Mouse (Mus musculus) midbrain, embryonic 11.5 days (tissue): Measurements from ENCODE around the gene Psmg3. TPM values are rescaled to one million over a fixed set of nuclear protein-coding genes. Genes with fewer than 3 reads are reported as not detected.

Source experiments
- ATAC-seq: fragments of 200-750 bp; cut with Nextera tagmentation; 2 replicates; pipeline ENCODE4 v1.8.0; 2017; ENCODE audit warnings: moderate TSS enrichment, moderate library complexity; ENCODE audit not compliant: low FRiP score
- DNase-seq: peaks from one replicate; pipeline ENCODE4 v3.0.0; 2015; ENCODE audit warnings: low spot score; ENCODE audit errors: missing footprints
- H3K27ac ChIP-seq: fragments of 300-500 bp; sonication (generic); 2 replicates; pipeline ENCODE4 v1.5.1; 2014; ENCODE audit warnings: low read depth, low read length
- H3K27me3 ChIP-seq: fragments of 300-500 bp; sonication (generic); 2 replicates; pipeline ENCODE4 v1.6.1; 2014; ENCODE audit warnings: mild to moderate bottlenecking, low read length, moderate library complexity, mixed read lengths; ENCODE audit not compliant: control insufficient read depth, insufficient read depth
- H3K36me3 ChIP-seq: fragments of 300-500 bp; sonication (generic); 2 replicates; pipeline ENCODE4 v1.6.1; 2014; ENCODE audit warnings: mild to moderate bottlenecking, low read length, moderate library complexity, mixed read lengths; ENCODE audit not compliant: control insufficient read depth, insufficient read depth
- H3K4me1 ChIP-seq: fragments of 300-500 bp; sonication (generic); 2 replicates; pipeline ENCODE4 v1.6.1; 2014; ENCODE audit warnings: low read length; ENCODE audit not compliant: control insufficient read depth, insufficient read depth
- H3K4me2 ChIP-seq: fragments of 300-500 bp; sonication (generic); 2 replicates; pipeline ENCODE4 v1.6.1; 2014; ENCODE audit warnings: mild to moderate bottlenecking, moderate library complexity
- H3K4me3 ChIP-seq: fragments of 300-500 bp; sonication (generic); 2 replicates; pipeline ENCODE4 v1.5.1; 2014; ENCODE audit warnings: low read depth, low read length
- H3K9ac ChIP-seq: fragments of 300-500 bp; sonication (generic); 2 replicates; pipeline ENCODE4 v1.6.1; 2014; ENCODE audit warnings: low read length
- H3K9me3 ChIP-seq: fragments of 300-500 bp; sonication (generic); 2 replicates; pipeline ENCODE4 v1.6.1; 2016; ENCODE audit warnings: low read length; ENCODE audit not compliant: control insufficient read depth
- WGBS: fragments of 180-500 bp; shearing (Covaris S2); extraction: QIAGEN DNeasy Blood & Tissue Kit; methylation state at CpG from one replicate; pipeline ENCODE4 v1.1.7; 2014; 5-methylcytosine and 5-hydroxymethylcytosine counted together
- polyA plus RNA-seq: library from polyadenylated mRNA; unstranded; fragments of >200 nt; fragmentation: Nextera tagmentation; extraction: Ambion mirVana; gene quantifications from 2 replicates; pipeline ENCODE4 v1.2.1, GENCODE M21; 2014

Psmg3 gene
- polyA plus RNA-seq, 1 experiment from 2014 or later: 81.2 TPM

- H3K36me3 ChIP-seq: peaks cover 6% of the 10 kb centered on the region; the same call in 1 of the 2 replicates
- no peaks in the 10 kb centered on the region; the same call in 1 of the 2 replicates for H3K27me3 ChIP-seq
- H3K4me3 ChIP-seq: no peak overlapping the region
- H3K9ac ChIP-seq: no peak overlapping the region
- no peak overlapping the region for H3K4me2 ChIP-seq
- no peak for DNase-seq
- H3K27ac ChIP-seq: no peak overlapping the region
- no peaks in the 10 kb centered on the region for H3K9me3 ChIP-seq
- no peak for ATAC-seq
- WGBS: 55% methylated on average over 4 of the region's 4 CpGs
- no peaks in the 10 kb centered on the region for H3K4me1 ChIP-seq
These were observed 7.9 kb downstream of the Psmg3 start for GRCm38 (mm10) chr5:139818801-139819200.

GRCm38 (mm10) chr5:139818056-139818455, 8.6 kb downstream of the Psmg3 start:
- H3K9me3 ChIP-seq: no peaks in the 10 kb centered on the region
- no peak for DNase-seq
- H3K4me1 ChIP-seq: no peaks in the 10 kb centered on the region
- no peak overlapping the region for H3K27ac ChIP-seq
- ATAC-seq: no peak
- H3K9ac ChIP-seq: no peak overlapping the region
- H3K36me3 ChIP-seq: peaks cover 5% of the 10 kb centered on the region; the same call in 1 of the 2 replicates
- H3K27me3 ChIP-seq: no peaks in the 10 kb centered on the region; the same call in 1 of the 2 replicates
- H3K4me3 ChIP-seq: no peak overlapping the region
- WGBS: 81% methylated on average over 3 of the region's 3 CpGs
- no peak overlapping the region for H3K4me2 ChIP-seq

- WGBS: 5% methylated on average over 1 of the region's 1 CpGs
- Histone ChIP-seq H3K4me2 (no peak overlapping the region), H3K9me3 (no peaks in the 10 kb centered on the region), H3K27ac (no peak overlapping the region), H3K36me3 (peaks cover under 1% of the 10 kb centered on the region; the same call in 1 of the 2 replicates), H3K4me3 (no peak overlapping the region), H3K4me1 (no peaks in the 10 kb centered on the region), H3K9ac (no peak overlapping the region), H3K27me3 (no peaks in the 10 kb centered on the region; the same call in 1 of the 2 replicates)
- ATAC-seq (no peak), DNase-seq (no peak)
These were observed 9.4 kb downstream of the Psmg3 start for GRCm38 (mm10) chr5:139817292-139817691.

- H3K27ac ChIP-seq: no peak overlapping the region
- no peaks in the 10 kb centered on the region; the same call in 1 of the 2 replicates for H3K27me3 ChIP-seq
- H3K4me2 ChIP-seq: no peak overlapping the region
- H3K9ac ChIP-seq: no peak overlapping the region
- ATAC-seq (no peak), DNase-seq (no peak)
- no peaks in the 10 kb centered on the region for H3K4me1 ChIP-seq
- no peak overlapping the region for H3K4me3 ChIP-seq
- no peaks in the 10 kb centered on the region for H3K9me3 ChIP-seq
- H3K36me3 ChIP-seq: no peaks in the 10 kb centered on the region
These were observed 10.2 kb downstream of the Psmg3 start for GRCm38 (mm10) chr5:139816445-139816844.

- ATAC-seq (no peak), DNase-seq (no peak)
- Histone ChIP-seq H3K9ac (no peak overlapping the region), H3K27me3 (no peaks in the 10 kb centered on the region; the same call in 1 of the 2 replicates), H3K4me3 (no peak overlapping the region), H3K27ac (no peak overlapping the region), H3K4me1 (no peaks in the 10 kb centered on the region), H3K9me3 (no peaks in the 10 kb centered on the region), H3K4me2 (no peak overlapping the region), H3K36me3 (no peaks in the 10 kb centered on the region)
- WGBS: 86% methylated on average over 6 of the region's 6 CpGs
These were observed 10.7 kb downstream of the Psmg3 start for GRCm38 (mm10) chr5:139815964-139816363.

GRCm38 (mm10) chr5:139813963-139814381, 12.7 kb downstream of the Psmg3 start:
- Histone ChIP-seq H3K9ac (no peak overlapping the region), H3K4me3 (no peak overlapping the region), H3K4me2 (no peak overlapping the region), H3K27ac (no peak overlapping the region), H3K4me1 (no peaks in the 10 kb centered on the region), H3K27me3 (no peaks in the 10 kb centered on the region; the same call in 1 of the 2 replicates), H3K9me3 (no peaks in the 10 kb centered on the region), H3K36me3 (no peaks in the 10 kb centered on the region)
- 18% methylated on average over 13 of the region's 13 CpGs for WGBS
- ATAC-seq: no peak
- no peak for DNase-seq

- Histone ChIP-seq H3K9ac (no peak overlapping the region), H3K4me3 (no peak overlapping the region), H3K36me3 (no peaks in the 10 kb centered on the region), H3K27ac (no peak overlapping the region), H3K9me3 (no peaks in the 10 kb centered on the region), H3K4me2 (no peak overlapping the region), H3K27me3 (no peaks in the 10 kb centered on the region; the same call in 1 of the 2 replicates), H3K4me1 (no peaks in the 10 kb centered on the region)
- ATAC-seq (no peak), DNase-seq (no peak)
- WGBS: 56% methylated on average over 10 of the region's 10 CpGs
These were observed 13.6 kb downstream of the Psmg3 start for GRCm38 (mm10) chr5:139813126-139813490.

- Histone ChIP-seq H3K36me3 (no peaks in the 10 kb centered on the region), H3K4me3 (no peak overlapping the region), H3K9ac (no peak overlapping the region), H3K4me1 (no peaks in the 10 kb centered on the region), H3K4me2 (no peak overlapping the region), H3K27ac (no peak overlapping the region), H3K27me3 (no peaks in the 10 kb centered on the region; the same call in 1 of the 2 replicates), H3K9me3 (no peaks in the 10 kb centered on the region)
- 67% methylated on average over 20 of the region's 20 CpGs for WGBS
- no peak for ATAC-seq
- no peak for DNase-seq
These were observed 14.1 kb downstream of the Psmg3 start for GRCm38 (mm10) chr5:139812398-139813125.

GRCm38 (mm10) chr5:139811677-139812397, 14.8 kb downstream of the Psmg3 start:
- no peaks in the 10 kb centered on the region for H3K9me3 ChIP-seq
- H3K27me3 ChIP-seq: no peaks in the 10 kb centered on the region; the same call in 1 of the 2 replicates
- 82% methylated on average over 15 of the region's 15 CpGs for WGBS
- no peak overlapping the region for H3K4me2 ChIP-seq
- no peak overlapping the region for H3K9ac ChIP-seq
- no peak overlapping the region for H3K27ac ChIP-seq
- DNase-seq (no peak), ATAC-seq (no peak)
- no peaks in the 10 kb centered on the region for H3K36me3 ChIP-seq
- H3K4me1 ChIP-seq: no peaks in the 10 kb centered on the region
- no peak overlapping the region for H3K4me3 ChIP-seq
